Mouse (Mus musculus): Measurements from ENCODE around the gene 2210418O10Rik.
"Not testable (repeated sequence)": the region's sequence is repeated elsewhere in the genome, so short reads cannot be mapped to it uniquely, and the experiment has no call there.

Gene 2210418O10Rik

GRCm38 (mm10) chr2:176226269-176226668 is at the start of gene 2210418O10Rik:
2210418O10Rik (plus strand) TSS chr2:176226569.
- not testable (repeated sequence) for DNase-seq (ENCODE audit: low spot score)

GRCm38 (mm10) chr2:176248519-176248918 is 22.1 kb downstream of the 2210418O10Rik start:
- DNase-seq (ENCODE audit: low spot score), result not testable (repeated sequence)

Measured in layer of hippocampus, adult 11-12 months (tissue).